Mouse (Mus musculus): ENCODE results near the gene Adipor1.

GRCm38 (mm10) chr1:134426289-134426688, 11.1 kb downstream of the Adipor1 start:
- TF ChIP-seq EP300 (IDR thresholded peaks at IDR 0.05) = no peak
- no peak for TF ChIP-seq CTCF (IDR thresholded peaks at IDR 0.05)

Data from lung, postnatal 0 days (tissue).